Mouse (Mus musculus): ENCODE results near the gene Sema6c.

- TF ChIP-seq GATA1 (IDR thresholded peaks at IDR 0.05; ENCODE audit: low read length) (no peak), TAL1 (IDR thresholded peaks at IDR 0.05; ENCODE audit: low read length) (no peak)
These were observed 20.0 kb upstream of the Sema6c start for GRCm38 (mm10) chr3:95140289-95140595.
